Comparison of ENCODE assay signal across 13 mouse cellular contexts in the genomic region with DNA sequence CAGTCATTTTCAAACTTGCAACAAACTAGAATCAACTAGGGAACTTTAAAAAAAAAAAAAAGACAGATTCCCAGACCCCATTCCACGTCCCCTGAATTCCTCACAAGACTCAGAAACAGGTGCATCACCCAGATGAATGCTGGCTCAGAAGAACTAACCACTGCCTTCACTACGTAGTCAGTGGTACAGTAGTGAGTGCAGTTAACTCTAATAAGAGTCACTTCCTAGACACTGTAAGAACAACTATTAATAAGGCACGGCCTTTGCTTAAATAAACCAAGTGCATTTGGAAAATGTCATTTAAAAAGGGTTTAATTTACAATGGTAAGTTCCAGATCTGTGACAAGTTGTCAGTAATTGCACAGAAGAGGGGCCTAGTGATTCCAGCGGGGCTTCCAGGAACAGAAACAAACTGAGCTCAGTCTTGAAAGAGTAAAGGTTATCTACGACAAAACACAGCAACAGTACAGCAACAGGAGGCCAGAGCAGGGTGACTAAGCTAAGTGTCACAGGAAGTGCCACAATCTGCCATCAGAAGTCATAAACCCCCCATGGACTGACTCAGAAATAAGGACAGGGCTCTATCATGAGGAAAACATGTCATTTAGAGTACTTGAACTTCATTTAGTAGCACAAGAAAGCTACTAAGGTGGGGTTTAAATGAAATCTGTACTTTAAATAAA. TPM values are rescaled to one million over a fixed set of nuclear protein-coding genes. Genes with fewer than 3 reads are reported as not detected.
DNase-seq lines count a peak whose midpoint lies in the region; ATAC-seq and TF ChIP-seq lines count a peak whose summit lies in the region.
"Had no signal": no experiment of that assay in that cellular context is flagged by ENCODE, and none has a peak within 500 bp of the region (broad histone marks: within the 10 kb centered on the region; RNA-seq: fewer than 3 reads in every experiment).

No protein-coding gene starts in this region.

- intact Hi-C loops in left cerebral cortex, postnatal 25 days (cut with DNase I), result no loop called here

- H3K36me3 ChIP-seq in heart, embryonic 12.5 days, result peaks cover 15% of the 10 kb centered on the region; the same call in 1 of the 2 replicates
- H3K36me3 ChIP-seq in liver, embryonic 15.5 days (replicated peaks), result peaks cover 3% of the 10 kb centered on the region; the same call in 1 of the 2 replicates
- H3K36me3 ChIP-seq in hindbrain, embryonic 13.5 days, result peaks cover 8% of the 10 kb centered on the region

- no peaks in the 10 kb centered on the region for H3K9me3 ChIP-seq in heart, embryonic 12.5 days (replicated peaks)
- no peaks in the 10 kb centered on the region for H3K9me3 ChIP-seq in liver, embryonic 15.5 days (replicated peaks)
- no peaks in the 10 kb centered on the region for H3K9me3 ChIP-seq in hindbrain, embryonic 13.5 days
- H3K9me3 ChIP-seq: hindbrain, embryonic 15.5 days; limb, embryonic 13.5 days; neural tube, embryonic 12.5 days had no signal

- peak overlapping the region; percentile 75 for H3K27ac ChIP-seq in heart, embryonic 12.5 days (ENCODE audit: poor library complexity, severe bottlenecking)
- H3K27ac ChIP-seq in embryonic fibroblast, embryonic 13.5 days (ENCODE audit: insufficient read depth, low read length), result 0 out of 2 replicates have a peak overlapping the region, but pooled peaks have one; percentile 11
- H3K27ac ChIP-seq in liver, embryonic 15.5 days (replicated peaks), result 0 out of 2 replicates have a peak overlapping the region, but pooled peaks have one; percentile 24
- no peak overlapping the region for H3K27ac ChIP-seq in hindbrain, embryonic 13.5 days
- H3K27ac ChIP-seq: gastrocnemius, adult 2 months; hindbrain, embryonic 15.5 days; layer of hippocampus, adult 2 months; limb, embryonic 13.5 days; neural tube, embryonic 12.5 days had no signal

- no peak for TF ChIP-seq CTCF in embryonic fibroblast, embryonic 13.5 days (IDR thresholded peaks at IDR 0.05; ENCODE audit: borderline replicate concordance, insufficient read depth, low read length)

- H3K27me3 ChIP-seq in heart, embryonic 12.5 days (replicated peaks), result no peaks in the 10 kb centered on the region
- H3K27me3 ChIP-seq in liver, embryonic 15.5 days, result no peaks in the 10 kb centered on the region
- no peaks in the 10 kb centered on the region for H3K27me3 ChIP-seq in hindbrain, embryonic 13.5 days
- H3K27me3 ChIP-seq: hindbrain, embryonic 15.5 days; limb, embryonic 13.5 days; neural tube, embryonic 12.5 days had no signal

- H3K4me1 ChIP-seq in heart, embryonic 12.5 days (replicated peaks), result peaks cover 19% of the 10 kb centered on the region
- peaks cover 3% of the 10 kb centered on the region for H3K4me1 ChIP-seq in embryonic fibroblast, embryonic 13.5 days (ENCODE audit: control insufficient read depth, insufficient read depth, low read length)
- peaks cover 10% of the 10 kb centered on the region for H3K4me1 ChIP-seq in liver, embryonic 15.5 days (replicated peaks)
- H3K4me1 ChIP-seq in hindbrain, embryonic 13.5 days (replicated peaks), result no peaks in the 10 kb centered on the region
- H3K4me1 ChIP-seq: hindbrain, embryonic 15.5 days; neural tube, embryonic 12.5 days had no signal

- H3K9ac ChIP-seq in heart, embryonic 12.5 days, result no peak overlapping the region
- no peak overlapping the region for H3K9ac ChIP-seq in liver, embryonic 15.5 days
- no peak overlapping the region for H3K9ac ChIP-seq in hindbrain, embryonic 13.5 days
- H3K9ac ChIP-seq: hindbrain, embryonic 15.5 days; limb, embryonic 13.5 days; neural tube, embryonic 12.5 days had no signal

- peak overlapping the region; percentile 12; the same call in 1 of the 2 replicates for H3K4me2 ChIP-seq in heart, embryonic 12.5 days
- peak overlapping the region; percentile 15 for H3K4me2 ChIP-seq in liver, embryonic 15.5 days
- H3K4me2 ChIP-seq in hindbrain, embryonic 13.5 days, result no peak overlapping the region
- H3K4me2 ChIP-seq: hindbrain, embryonic 15.5 days; limb, embryonic 13.5 days; neural tube, embryonic 12.5 days had no signal

- DNase-seq in heart, adult 18-20 months, result no peak
- DNase-seq in left cerebral cortex, postnatal 25 days (ENCODE audit: low spot score in 2 of 2), result no peak
- no peak for DNase-seq in right cerebral cortex, adult 2 months (ENCODE audit: low spot score in 2 of 2)
- DNase-seq: gastrocnemius, adult 2 months had no signal

- 21% methylated on average over 5 of the region's 5 CpGs for WGBS in heart, embryonic 12.5 days
- 24% methylated on average over 5 of the region's 5 CpGs for WGBS in liver, embryonic 15.5 days (ENCODE audit: insufficient replicate concordance)
- WGBS in hindbrain, embryonic 13.5 days, result 60% methylated on average over 5 of the region's 5 CpGs

- no peak overlapping the region for H3K4me3 ChIP-seq in heart, embryonic 12.5 days
- H3K4me3 ChIP-seq in embryonic fibroblast, embryonic 13.5 days (ENCODE audit: insufficient read depth, low read length), result no peak overlapping the region
- H3K4me3 ChIP-seq in liver, embryonic 15.5 days (replicated peaks), result no peak overlapping the region
- no peak overlapping the region for H3K4me3 ChIP-seq in hindbrain, embryonic 13.5 days
- H3K4me3 ChIP-seq: gastrocnemius, adult 2 months; hindbrain, embryonic 15.5 days; layer of hippocampus, adult 2 months; limb, embryonic 13.5 days; neural tube, embryonic 12.5 days had no signal

- peak; percentile 74; the same call in 1 of the 2 replicates for ATAC-seq in heart, embryonic 12.5 days (ENCODE audit: insufficient number of reproducible peaks, low FRiP score)
- ATAC-seq in CD4-positive, CD25-positive, alpha-beta regulatory T cell, adult 4 months, result peak; percentile 88
- peak; percentile 56 for ATAC-seq in liver, embryonic 15.5 days (ENCODE audit: insufficient read depth)
- no peak for ATAC-seq in hindbrain, embryonic 13.5 days (ENCODE audit: low FRiP score)

- TF ChIP-seq POLR2A in embryonic fibroblast, embryonic 13.5 days (IDR thresholded peaks at IDR 0.05; ENCODE audit: low read depth, low read length), result no peak

RNA-seq across cellular contexts. Expression of gene Zdhhc21, which starts 11.1 kb away (rescaled TPM):
- 16.6 and 17.7 TPM in 2 replicates for polyA plus RNA-seq in heart, embryonic 12.5 days (2016; fragmentation: Nextera tagmentation; extraction: Ambion mirVana)
- total RNA-seq in heart, adult 18-20 months (2021), result 10 to 100 TPM in 1 of 2 experiments, 1 to 10 TPM in 1; 9.3 to 10.0 TPM
- 10 to 100 TPM; 12.0 to 12.1 TPM for polyA plus RNA-seq in CD4-positive, CD25-positive, alpha-beta regulatory T cell, adult 4 months (2017; shearing (Covaris generic))
- polyA plus RNA-seq in embryonic fibroblast, embryonic 13.5 days (2011; ENCODE audit: insufficient read length, low read depth, missing spikeins), result 17.7 and 23.3 TPM in 2 replicates
- 2.3 and 2.7 TPM in 2 replicates for polyA plus RNA-seq in liver, embryonic 15.5 days (2015; fragmentation: Nextera tagmentation; extraction: Ambion mirVana)
- total RNA-seq in left cerebral cortex, postnatal 25 days (2021), result 10 to 100 TPM; 58.9 to 64.4 TPM
- polyA plus RNA-seq in hindbrain, embryonic 13.5 days (2015; fragmentation: Nextera tagmentation; extraction: Ambion mirVana), result 14.7 and 17.1 TPM in 2 replicates

RNA-seq across cellular contexts. Expression of gene Cer1, which starts 36.3 kb away (rescaled TPM):
- 0.10 TPM in 1 of 2 replicates, not detected in the other for polyA plus RNA-seq in heart, embryonic 12.5 days (2016; fragmentation: Nextera tagmentation; extraction: Ambion mirVana)
- not detected for total RNA-seq in heart, adult 18-20 months (2021)
- polyA plus RNA-seq in CD4-positive, CD25-positive, alpha-beta regulatory T cell, adult 4 months (2017; shearing (Covaris generic)), result not detected
- not detected in 2 replicates for polyA plus RNA-seq in embryonic fibroblast, embryonic 13.5 days (2011; ENCODE audit: insufficient read length, low read depth, missing spikeins)
- polyA plus RNA-seq in liver, embryonic 15.5 days (2015; fragmentation: Nextera tagmentation; extraction: Ambion mirVana), result not detected in 2 replicates
- under 1 TPM in 1 of 2 experiments, not detected in 1; 0.41 TPM for total RNA-seq in left cerebral cortex, postnatal 25 days (2021)
- 0.14 TPM in 1 of 2 replicates, not detected in the other for polyA plus RNA-seq in hindbrain, embryonic 13.5 days (2015; fragmentation: Nextera tagmentation; extraction: Ambion mirVana)
- total RNA-seq: gastrocnemius, adult 2 months; layer of hippocampus, adult 2 months had no signal
- polyA plus RNA-seq: hindbrain, embryonic 15.5 days had no signal
